Mouse (Mus musculus) bone marrow, adult 2 months (tissue): ENCODE measurements around the gene Apbb2.

Experiments
- CTCF ChIP-seq: fragments of 200-500 bp; IDR thresholded peaks from 2 replicates; pipeline ENCODE4 v1.5.1; 2011; ENCODE audit warnings: low read length, control low read depth; ENCODE audit not compliant: control insufficient read depth, insufficient read depth
- POLR2A ChIP-seq: fragments of 200-500 bp; IDR thresholded peaks from 2 replicates; pipeline ENCODE4 v1.6.1; 2011; ENCODE audit warnings: low read depth, mild to moderate bottlenecking, control low read depth, low read length, borderline replicate concordance; ENCODE audit not compliant: control insufficient read depth

- TF ChIP-seq POLR2A (no peak), CTCF (no peak)
Observed at GRCm38 (mm10) chr5:66568002-66568401, 50.6 kb downstream of the Apbb2 start.
